Mouse (Mus musculus) MEL (cell line): ENCODE data around the gene Pex14. TPM values are rescaled to one million over a fixed set of nuclear protein-coding genes. Genes with fewer than 3 reads are reported as not detected.

Source experiments
- DNase-seq: peaks from one replicate; pipeline ENCODE4 v3.0.0; 2011; ENCODE audit warnings: low read depth, low spot score
- H3K27ac ChIP-seq: 2 replicates; pipeline ENCODE4 v1.5.1; 2012; ENCODE audit warnings: low read depth, mild to moderate bottlenecking, control low read depth, low read length, moderate library complexity; ENCODE audit not compliant: control insufficient read depth
- H3K27me3 ChIP-seq, 2 experiments: fragments of 150-350 bp in 1 of 2; sonication (generic) in 1 of 2; 2 replicates each; pipeline ENCODE4 v1.6.1; 2012; ENCODE audit warnings: low read length in 2 of 2, mild to moderate bottlenecking in 2 of 2, improper control_type of control experiment in 1 of 2, moderate library complexity in 1 of 2; ENCODE audit not compliant: insufficient read depth in 2 of 2, control insufficient read depth in 1 of 2
- H3K36me3 ChIP-seq, 2 experiments: 2 replicates each; pipeline ENCODE4 v1.6.1; 2012 to 2014; ENCODE audit warnings: low read length in 2 of 2, improper control_type of control experiment in 1 of 2, inconsistent platforms in 1 of 2, mild to moderate bottlenecking in 1 of 2; ENCODE audit not compliant: insufficient read depth in 2 of 2, control insufficient read depth in 1 of 2
- H3K4me1 ChIP-seq, 2 experiments: fragments of 150-350 bp in 1 of 2; sonication (generic) in 1 of 2; 2 replicates each; pipeline ENCODE4 v1.6.1; 2012; ENCODE audit warnings: low read length in 2 of 2, improper control_type of control experiment in 1 of 2, mild to moderate bottlenecking in 1 of 2; ENCODE audit not compliant: insufficient read depth in 2 of 2, control insufficient read depth in 1 of 2
- H3K4me3 ChIP-seq, 2 experiments: fragments of 150-350 bp in 1 of 2; sonication (generic) in 1 of 2; 2 replicates each; pipeline ENCODE4 v1.5.1; 2012; ENCODE audit warnings: low read depth in 2 of 2, low read length in 2 of 2, mild to moderate bottlenecking in 2 of 2, moderate library complexity in 2 of 2, control low read depth in 1 of 2, improper control_type of control experiment in 1 of 2; ENCODE audit not compliant: control insufficient read depth in 1 of 2, insufficient read depth in 1 of 2
- H3K79me2 ChIP-seq: 2 replicates; pipeline ENCODE4 v1.6.1; 2012; ENCODE audit warnings: mild to moderate bottlenecking, low read length, moderate library complexity; ENCODE audit not compliant: control insufficient read depth, poor library complexity, insufficient read depth
- H3K9ac ChIP-seq: 2 replicates; pipeline ENCODE4 v1.6.1; 2012; ENCODE audit warnings: low read depth, mild to moderate bottlenecking, control low read depth, low read length, moderate library complexity; ENCODE audit not compliant: control insufficient read depth, poor library complexity, severe bottlenecking
- H3K9me3 ChIP-seq: fragments of 150-350 bp; sonication (generic); replicated peaks from 2 replicates; pipeline ENCODE4 v1.6.1; 2012; ENCODE audit warnings: mild to moderate bottlenecking, low read length, improper control_type of control experiment, moderate library complexity; ENCODE audit not compliant: insufficient read depth
- CHD2 ChIP-seq: IDR thresholded peaks from 2 replicates; pipeline ENCODE4 v1.6.1; 2011; ENCODE audit warnings: low read length, improper control_type of control experiment
- CTCF ChIP-seq, 3 experiments: IDR thresholded peaks in 2 of 3; conservative IDR thresholded peaks in 1 of 3; 2 replicates each; pipeline ENCODE4 v1.5.1; 2011 to 2012; ENCODE audit warnings: low read length in 3 of 3, low read depth in 2 of 3, mild to moderate bottlenecking in 2 of 3, improper control_type of control experiment in 1 of 3, inconsistent platforms in 1 of 3, mixed read lengths in 1 of 3, moderate library complexity in 1 of 3; ENCODE audit not compliant: control insufficient read depth in 1 of 3, insufficient read depth in 1 of 3, poor library complexity in 1 of 3, severe bottlenecking in 1 of 3
- EP300 ChIP-seq, 2 experiments: IDR thresholded peaks; 2 replicates each; pipeline ENCODE4 v1.6.1; 2011; ENCODE audit warnings: improper control_type of control experiment in 2 of 2, low read length in 2 of 2, low read depth in 1 of 2, mild to moderate bottlenecking in 1 of 2
- ETS1 ChIP-seq: IDR thresholded peaks from 2 replicates; pipeline ENCODE4 v1.6.1; 2012; ENCODE audit warnings: low read depth, mild to moderate bottlenecking, inconsistent platforms, low read length, improper control_type of control experiment, moderate library complexity
- MAX ChIP-seq: IDR thresholded peaks from 2 replicates; pipeline ENCODE4 v1.6.1; 2011; ENCODE audit warnings: low read length, improper control_type of control experiment
- MXI1 ChIP-seq: IDR thresholded peaks from 2 replicates; pipeline ENCODE4 v1.6.1; 2011; ENCODE audit warnings: mild to moderate bottlenecking, low read depth, low read length, improper control_type of control experiment
- MYC ChIP-seq: IDR thresholded peaks from 2 replicates; pipeline ENCODE4 v1.6.1; 2011; ENCODE audit warnings: low read depth, mild to moderate bottlenecking, low read length, improper control_type of control experiment, moderate library complexity
- NELFE ChIP-seq: IDR thresholded peaks from 2 replicates; pipeline ENCODE4 v1.6.1; 2011; ENCODE audit warnings: low read depth, low read length, improper control_type of control experiment
- POLR2AphosphoS5 ChIP-seq: IDR thresholded peaks from 2 replicates; pipeline ENCODE4 v1.6.1; 2012; ENCODE audit warnings: low read depth, borderline replicate concordance, mild to moderate bottlenecking, inconsistent platforms, low read length, moderate library complexity, mixed read lengths
- SMC3 ChIP-seq: IDR thresholded peaks from 2 replicates; pipeline ENCODE4 v1.6.1; 2011; ENCODE audit warnings: low read depth, low read length, improper control_type of control experiment
- TBP ChIP-seq: IDR thresholded peaks from 2 replicates; pipeline ENCODE4 v1.8.0; 2011; ENCODE audit warnings: low read depth, low read length, improper control_type of control experiment
- TCF12 ChIP-seq: IDR thresholded peaks from 2 replicates; pipeline ENCODE4 v1.6.1; 2014; ENCODE audit warnings: low read depth, mild to moderate bottlenecking, inconsistent platforms, low read length, improper control_type of control experiment, moderate library complexity
- USF1 ChIP-seq: IDR thresholded peaks from 2 replicates; pipeline ENCODE4 v1.6.1; 2014; ENCODE audit warnings: low read depth, mild to moderate bottlenecking, inconsistent platforms, low read length, improper control_type of control experiment, moderate library complexity
- USF2 ChIP-seq, 2 experiments: IDR thresholded peaks; 2 replicates each; pipeline ENCODE4 v1.6.1; 2011 to 2012; ENCODE audit warnings: improper control_type of control experiment in 2 of 2, low read length in 2 of 2, borderline replicate concordance in 1 of 2, inconsistent platforms in 1 of 2, low read depth in 1 of 2, mild to moderate bottlenecking in 1 of 2; ENCODE audit not compliant: insufficient read depth in 1 of 2
- ZKSCAN1 ChIP-seq: IDR thresholded peaks from 2 replicates; pipeline ENCODE4 v1.6.1; 2012; ENCODE audit warnings: low read depth, mild to moderate bottlenecking, inconsistent platforms, low read length, improper control_type of control experiment, moderate library complexity
- ZMIZ1 ChIP-seq: IDR thresholded peaks from 2 replicates; pipeline ENCODE4 v1.6.1; 2012; ENCODE audit warnings: low read depth, mild to moderate bottlenecking, inconsistent platforms, low read length, improper control_type of control experiment, moderate library complexity
- polyA plus RNA-seq, 2 experiments: library from polyadenylated mRNA; stranded (reverse) in 1 of 2; unstranded in 1 of 2; fragments of >175 nt in 1 of 2; fragments of >200 nt in 1 of 2; gene quantifications; 2 replicates each; pipeline versions ENCODE4 v1.2.1 to v1.2.4; 2012; ENCODE audit warnings: low replicate concordance in 2 of 2, low read depth in 1 of 2; ENCODE audit not compliant: insufficient read length in 2 of 2, insufficient read depth in 1 of 2, missing spikeins in 1 of 2
- total RNA-seq: library from RNA; depleted of rRNA; stranded (reverse); fragments of 300-350 nt; gene quantifications from 2 replicates; pipeline ENCODE4 v1.2.3, GENCODE M21; 2012

Gene Pex14
- total and polyA plus RNA-seq, 3 experiments = 38.3 to 49.2 TPM; not detected in 1

DNA sequence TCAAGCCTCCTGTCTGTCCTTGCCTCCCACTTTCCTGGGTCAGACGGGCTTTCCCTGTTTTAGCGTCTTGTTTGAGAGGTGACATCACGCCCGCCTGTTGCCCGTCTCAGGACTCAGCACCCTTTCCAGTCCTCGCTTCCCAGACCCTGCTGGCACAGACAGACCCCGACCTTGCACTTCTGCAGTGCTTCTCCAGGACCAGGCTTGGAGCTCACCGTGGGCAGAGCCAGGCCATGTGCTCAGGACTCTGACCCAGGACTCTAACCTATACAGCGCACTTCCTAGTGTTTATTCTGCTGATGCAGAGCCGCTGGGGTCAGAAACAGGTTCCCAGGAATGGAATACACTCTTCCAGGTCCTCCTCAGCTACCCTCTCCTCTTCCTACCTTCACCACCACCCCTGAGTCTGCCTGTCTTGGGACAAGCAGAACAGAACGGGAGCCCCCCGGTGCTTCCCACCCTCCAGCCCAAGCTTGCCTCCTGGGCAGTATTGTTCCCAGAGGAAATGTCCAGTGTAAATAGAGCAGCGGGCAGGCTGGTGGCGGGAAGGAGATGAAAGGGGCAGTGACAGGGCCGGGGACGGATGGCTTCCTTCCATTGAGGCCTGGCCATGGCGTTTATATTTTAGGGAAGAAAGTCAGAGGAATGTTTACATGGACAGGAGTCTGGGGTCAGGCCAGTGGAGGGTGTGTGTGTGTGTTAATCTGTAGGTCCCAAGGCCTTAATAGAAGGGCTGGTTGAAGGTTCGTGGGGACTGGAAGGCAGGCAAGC, 173.9 kb downstream of the Pex14 start:
- no peak for TF ChIP-seq MAX
- TF ChIP-seq ZMIZ1 = no peak
- TF ChIP-seq TCF12 = no peak
- no peak overlapping the region for H3K9ac ChIP-seq
- H3K36me3 ChIP-seq = no peaks in the 10 kb centered on the region
- no peaks in the 10 kb centered on the region for H3K27me3 ChIP-seq
- H3K79me2 ChIP-seq = no peaks in the 10 kb centered on the region
- H3K4me1 ChIP-seq = no peaks in the 10 kb centered on the region
- no peaks in the 10 kb centered on the region for H3K9me3 ChIP-seq
- H3K4me3 ChIP-seq = no peak overlapping the region
- DNase-seq = no peak
- no peak overlapping the region for H3K27ac ChIP-seq

DNA sequence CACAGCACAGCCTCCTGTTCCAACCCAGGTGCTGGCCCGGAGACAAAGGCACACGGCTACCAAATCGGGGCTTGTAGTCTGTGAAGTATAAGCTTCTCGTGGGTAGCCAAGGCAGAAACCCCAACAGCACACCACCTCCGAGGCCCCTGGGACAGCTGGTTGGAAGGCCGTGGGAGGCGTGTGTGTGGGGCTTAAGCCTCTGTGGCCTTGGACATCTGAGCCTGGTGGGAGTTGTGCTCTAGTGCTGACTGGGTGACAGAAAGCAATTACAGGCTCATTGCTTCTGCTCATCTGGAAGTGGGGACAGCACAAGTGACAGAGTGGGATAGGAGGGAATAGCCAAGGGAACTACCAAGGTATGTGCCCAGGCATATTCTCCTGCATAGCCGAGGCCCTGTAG, 175.7 kb downstream of the Pex14 start:
- DNase-seq = no peak
- TF ChIP-seq NELFE = no peak
- TF ChIP-seq SMC3 = no peak
- TF ChIP-seq MXI1 = no peak
- no peaks in the 10 kb centered on the region for H3K36me3 ChIP-seq
- H3K27ac ChIP-seq = no peak overlapping the region
- H3K79me2 ChIP-seq = no peaks in the 10 kb centered on the region
- no peaks in the 10 kb centered on the region for H3K4me1 ChIP-seq
- H3K27me3 ChIP-seq = no peaks in the 10 kb centered on the region
- H3K9me3 ChIP-seq = no peaks in the 10 kb centered on the region
- no peak overlapping the region for H3K9ac ChIP-seq
- H3K4me3 ChIP-seq = no peak overlapping the region

DNA sequence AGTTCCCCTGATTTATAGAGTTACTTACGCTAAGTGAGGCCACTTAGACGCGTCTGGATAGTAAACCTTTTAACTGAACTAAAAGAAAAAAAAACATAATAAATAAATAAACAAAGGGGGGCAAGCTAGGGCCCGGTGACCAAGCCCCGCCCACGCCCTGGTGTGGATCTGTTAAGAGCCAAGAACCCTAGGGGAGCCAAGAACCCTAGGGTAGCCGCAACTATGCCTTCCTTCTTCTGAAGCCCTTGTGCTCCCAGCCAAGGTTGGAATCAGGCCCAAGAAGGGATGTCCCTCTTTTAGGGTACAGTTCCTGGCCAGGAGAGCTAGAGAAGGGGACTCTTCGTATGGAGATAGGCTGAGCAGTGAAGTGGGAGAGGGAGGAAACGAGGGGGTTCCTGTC, 176.3 kb downstream of the Pex14 start:
- no peak for DNase-seq
- no peak for TF ChIP-seq USF1
- no peak for TF ChIP-seq ETS1
- TF ChIP-seq MYC = no peak
- no peak for TF ChIP-seq TBP
- no peak for TF ChIP-seq POLR2AphosphoS5
- TF ChIP-seq CHD2 = no peak
- no peak for TF ChIP-seq EP300 (IDR thresholded peaks at IDR 0.05; ENCODE audit: low read depth in 1 of 2, low read length in 2 of 2)
- no peak for TF ChIP-seq CTCF (IDR thresholded peaks at IDR 0.05 in 2 of 3, conservative IDR thresholded peaks at IDR 0.05 in 1 of 3; ENCODE audit: control insufficient read depth in 1 of 3, insufficient read depth in 1 of 3, low read depth in 2 of 3, low read length in 3 of 3, poor library complexity in 1 of 3, severe bottlenecking in 1 of 3)
- TF ChIP-seq USF2 (IDR thresholded peaks at IDR 0.05; ENCODE audit: borderline replicate concordance in 1 of 2, insufficient read depth in 1 of 2, low read depth in 1 of 2, low read length in 2 of 2) = no peak
- TF ChIP-seq MXI1 = no peak
- TF ChIP-seq ZKSCAN1 = no peak
- TF ChIP-seq, all 39 proteins: peak for 0
- H3K36me3 ChIP-seq = no peaks in the 10 kb centered on the region
- no peaks in the 10 kb centered on the region for H3K27me3 ChIP-seq
- H3K79me2 ChIP-seq = no peaks in the 10 kb centered on the region
- H3K27ac ChIP-seq = no peak overlapping the region
- H3K4me3 ChIP-seq = no peak overlapping the region
- H3K4me1 ChIP-seq = no peaks in the 10 kb centered on the region
- H3K9ac ChIP-seq = no peak overlapping the region
- no peaks in the 10 kb centered on the region for H3K9me3 ChIP-seq
